Mouse (Mus musculus): Measurements from ENCODE around the gene Itsn1. TPM values are rescaled to one million over a fixed set of nuclear protein-coding genes. Genes with fewer than 3 reads are reported as not detected.

Gene Itsn1
- polyA plus RNA-seq, 1 experiment from 2014 or later, result 79.2 TPM

DNA sequence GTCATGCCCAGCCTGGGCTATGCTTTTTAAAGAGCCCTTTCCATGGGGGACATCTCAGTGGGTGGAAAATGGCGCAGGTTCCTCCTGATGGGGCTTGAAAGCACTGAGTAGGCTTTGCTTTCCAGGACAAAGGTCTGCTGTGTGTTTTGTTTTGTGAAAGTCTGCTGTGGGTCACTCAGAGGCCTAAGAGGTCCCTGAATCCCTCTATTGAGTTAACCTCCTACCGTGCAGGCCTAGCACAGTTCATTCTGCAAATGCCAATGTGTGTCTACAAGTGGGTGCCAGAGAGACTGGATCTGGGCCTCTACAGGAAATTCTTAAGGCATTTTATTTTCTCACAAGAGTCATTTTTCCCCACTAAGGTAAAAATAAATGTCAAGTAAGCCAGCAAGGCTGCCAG is 97.8 kb downstream of the Itsn1 start:
- no peak overlapping the region; the same call in 1 of the 2 replicates for H3K9ac ChIP-seq

DNA sequence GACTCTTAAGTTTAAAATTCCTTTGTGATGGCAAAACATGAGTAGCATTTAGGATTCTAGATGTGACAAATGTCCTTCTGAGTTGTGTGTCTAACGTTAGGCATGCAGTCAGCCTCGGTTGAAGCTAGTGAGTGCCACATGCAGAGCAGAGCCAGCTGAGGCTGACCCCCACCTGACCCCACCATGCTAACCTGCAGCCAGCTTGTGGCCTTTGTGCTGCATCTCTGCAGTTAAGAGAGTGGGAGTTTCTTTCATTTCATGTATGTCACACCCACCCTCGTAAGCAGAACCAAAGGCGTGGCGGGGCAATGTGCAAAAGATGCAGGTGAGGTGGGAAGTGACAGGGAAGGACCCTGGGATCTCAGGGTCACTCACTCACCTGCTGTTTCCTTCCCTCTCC is 98.4 kb downstream of the Itsn1 start:
- 38% methylated on average over 5 of the region's 5 CpGs for WGBS
- Histone ChIP-seq H3K9ac (no peak overlapping the region), H3K9me3 (replicated peaks) (no peaks in the 10 kb centered on the region), H3K4me2 (replicated peaks) (no peak overlapping the region), H3K36me3 (peaks cover 42% of the 10 kb centered on the region), H3K4me3 (no peak overlapping the region), H3K27ac (no peak overlapping the region), H3K4me1 (peaks cover 21% of the 10 kb centered on the region), H3K27me3 (no peaks in the 10 kb centered on the region)
- no peak for ATAC-seq (ENCODE audit: low FRiP score)

More for the DNA sequence above, 97.8 kb downstream of the Itsn1 start:
- 32% methylated on average over 2 of the region's 2 CpGs for WGBS
- Histone ChIP-seq H3K4me1 (peaks cover 21% of the 10 kb centered on the region), H3K27me3 (no peaks in the 10 kb centered on the region), H3K27ac (peak overlapping the region; percentile 19; the same call in 1 of the 2 replicates), H3K9me3 (replicated peaks) (no peaks in the 10 kb centered on the region), H3K4me3 (no peak overlapping the region), H3K4me2 (replicated peaks) (no peak overlapping the region), H3K36me3 (peaks cover 48% of the 10 kb centered on the region)
- ATAC-seq (ENCODE audit: low FRiP score), result no peak

DNA sequence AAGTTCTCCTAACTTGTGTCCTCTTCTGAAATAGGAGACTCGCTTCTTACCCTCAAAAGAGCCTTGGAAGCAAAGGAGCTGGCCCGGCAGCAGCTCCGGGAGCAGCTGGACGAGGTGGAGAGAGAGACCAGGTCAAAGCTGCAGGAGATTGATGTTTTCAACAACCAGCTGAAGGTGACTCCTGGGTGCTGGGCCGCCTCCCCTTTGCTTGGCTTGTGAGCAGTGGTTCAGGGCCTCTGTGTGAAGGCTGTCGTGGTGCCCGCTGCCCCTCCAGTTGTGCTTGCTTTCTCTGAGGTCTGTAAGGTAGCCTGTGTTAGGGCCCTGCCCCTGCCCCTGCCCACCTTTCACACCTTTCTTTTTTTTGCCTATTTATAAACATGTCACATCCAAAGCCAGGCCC is 99.1 kb downstream of the Itsn1 start:
- Histone ChIP-seq H3K4me1 (peaks cover 21% of the 10 kb centered on the region), H3K4me2 (replicated peaks) (no peak overlapping the region), H3K27ac (no peak overlapping the region), H3K9ac (no peak overlapping the region), H3K36me3 (peaks cover 35% of the 10 kb centered on the region), H3K9me3 (replicated peaks) (no peaks in the 10 kb centered on the region), H3K4me3 (no peak overlapping the region), H3K27me3 (no peaks in the 10 kb centered on the region)
- 68% methylated on average over 7 of the region's 7 CpGs for WGBS
- no peak for ATAC-seq (ENCODE audit: low FRiP score)

DNA sequence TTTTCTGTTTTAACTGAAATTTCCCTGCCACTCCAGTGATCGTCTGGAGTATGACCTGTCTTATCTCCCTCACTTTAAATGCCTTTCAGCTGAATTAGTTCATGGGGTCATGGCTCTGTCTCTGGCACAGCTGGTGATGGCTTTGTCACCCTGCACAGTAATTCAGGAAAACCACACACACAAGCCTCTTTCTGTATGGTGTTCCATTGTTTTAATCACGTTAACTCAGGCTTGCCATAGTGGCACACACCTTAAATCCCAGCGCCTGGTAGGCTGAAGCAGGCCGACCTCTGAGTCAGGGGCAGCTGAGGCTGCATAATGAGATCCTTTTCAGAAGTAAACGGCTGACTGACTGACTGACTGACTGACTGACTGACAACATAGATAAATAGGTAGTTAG is 99.5 kb downstream of the Itsn1 start:
- peaks cover 34% of the 10 kb centered on the region for H3K36me3 ChIP-seq
- WGBS, result 57% methylated on average over 5 of the region's 5 CpGs
- ATAC-seq (ENCODE audit: low FRiP score), result no peak
- H3K4me2 ChIP-seq (replicated peaks), result no peak overlapping the region
- no peak overlapping the region for H3K4me3 ChIP-seq
- peaks cover 21% of the 10 kb centered on the region for H3K4me1 ChIP-seq
- H3K27ac ChIP-seq, result peak overlapping the region; percentile 9; the same call in 1 of the 2 replicates
- no peaks in the 10 kb centered on the region for H3K9me3 ChIP-seq (replicated peaks)
- H3K27me3 ChIP-seq, result no peaks in the 10 kb centered on the region
- H3K9ac ChIP-seq, result no peak overlapping the region

DNA sequence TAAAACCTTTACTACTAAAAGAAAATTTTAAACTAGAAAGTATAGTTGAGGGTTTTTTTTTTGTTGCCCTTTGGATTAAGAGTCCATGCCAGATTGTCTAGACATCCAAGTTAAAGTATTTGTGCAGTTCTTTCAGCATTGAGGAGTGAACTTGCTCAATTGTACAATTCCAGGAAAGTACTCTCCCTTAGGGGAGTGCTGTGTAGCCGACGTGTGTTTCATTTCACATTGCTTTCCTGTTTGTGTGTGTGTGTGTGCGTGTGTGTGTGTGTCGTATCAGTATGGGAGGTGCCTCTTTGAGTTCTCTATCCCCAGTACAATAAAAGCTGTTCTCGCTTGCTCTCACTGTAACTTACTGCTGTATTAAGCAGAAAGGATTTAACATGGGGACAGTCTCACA is 100.0 kb downstream of the Itsn1 start:
- H3K4me3 ChIP-seq, result no peak overlapping the region
- 73% methylated on average over 5 of the region's 5 CpGs for WGBS
- no peak overlapping the region for H3K27ac ChIP-seq
- H3K9ac ChIP-seq, result no peak overlapping the region
- peaks cover 21% of the 10 kb centered on the region for H3K4me1 ChIP-seq
- H3K9me3 ChIP-seq (replicated peaks), result no peaks in the 10 kb centered on the region
- ATAC-seq (ENCODE audit: low FRiP score), result no peak
- H3K4me2 ChIP-seq (replicated peaks), result no peak overlapping the region
- no peaks in the 10 kb centered on the region for H3K27me3 ChIP-seq
- peaks cover 34% of the 10 kb centered on the region for H3K36me3 ChIP-seq

DNA sequence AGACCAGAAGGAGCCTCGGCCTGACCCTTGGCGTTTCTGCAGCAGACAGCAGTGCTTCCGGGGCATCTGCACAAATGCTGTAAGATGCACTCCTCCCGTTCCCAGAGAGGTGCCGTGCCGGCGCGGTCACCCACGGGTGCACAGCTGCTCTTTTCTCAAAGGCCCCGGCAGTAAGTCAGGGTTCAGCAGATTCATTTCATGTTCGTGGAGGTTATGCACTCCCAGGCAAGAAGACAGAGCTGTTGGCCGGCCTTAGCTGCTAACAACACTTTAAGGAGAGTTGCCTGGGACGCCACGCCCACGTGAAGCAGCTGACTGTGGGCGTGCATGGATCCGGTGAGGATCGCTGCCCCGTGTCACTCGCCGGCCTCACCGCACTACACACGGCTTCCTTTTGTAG is 101.2 kb downstream of the Itsn1 start:
- Histone ChIP-seq H3K4me3 (no peak overlapping the region), H3K27ac (peak overlapping the region; percentile 24; the same call in 1 of the 2 replicates), H3K4me1 (peaks cover 21% of the 10 kb centered on the region), H3K4me2 (replicated peaks) (0 out of 2 replicates have a peak overlapping the region, but pooled peaks have one; percentile 1), H3K36me3 (peaks cover 34% of the 10 kb centered on the region), H3K9ac (peak overlapping the region; percentile 35), H3K27me3 (no peaks in the 10 kb centered on the region), H3K9me3 (replicated peaks) (no peaks in the 10 kb centered on the region)
- WGBS, result 67% methylated on average over 23 of the region's 23 CpGs
- ATAC-seq (ENCODE audit: low FRiP score), result no peak; the same call in 1 of the 2 replicates

DNA sequence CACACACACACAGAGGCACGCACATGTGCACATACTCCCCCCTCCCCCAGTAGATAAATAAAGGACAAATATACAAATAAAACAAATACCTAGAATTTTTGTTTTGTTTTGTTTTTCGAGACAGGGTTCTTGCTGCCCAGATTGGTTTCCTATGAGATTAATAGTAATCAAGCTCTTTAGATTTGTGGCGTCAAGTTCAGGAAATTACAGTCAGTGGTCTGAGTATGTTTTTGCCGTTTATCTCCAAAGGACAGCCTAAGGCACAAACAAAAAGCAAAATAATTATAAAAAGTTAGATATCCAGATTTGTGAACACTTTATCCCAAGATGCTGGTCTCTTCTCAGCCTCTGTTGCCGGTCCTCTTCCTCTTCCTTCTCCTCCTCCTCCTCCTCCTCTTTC is 104.0 kb downstream of the Itsn1 start:
- 90% methylated on average over 5 of the region's 5 CpGs for WGBS
- peaks cover 35% of the 10 kb centered on the region for H3K4me1 ChIP-seq

DNA sequence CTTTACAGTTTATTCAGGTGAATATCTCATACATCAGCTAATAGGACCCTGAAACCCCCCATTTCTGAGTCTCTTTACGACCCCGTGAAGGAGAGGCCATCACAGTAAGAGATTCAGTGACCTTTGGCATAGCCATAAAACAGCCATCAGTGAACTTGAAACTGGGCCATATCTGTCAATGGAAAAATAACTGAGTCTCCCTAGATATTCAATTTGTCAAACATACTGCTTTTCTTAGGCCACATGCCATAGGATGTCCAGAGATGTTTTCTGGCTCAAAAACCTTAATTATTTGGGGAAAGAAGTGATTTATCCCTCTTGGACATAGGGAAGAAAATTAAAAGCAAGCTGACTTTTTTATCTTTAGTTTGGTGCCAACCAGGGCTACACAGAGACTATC is 104.5 kb downstream of the Itsn1 start:
- Histone ChIP-seq H3K4me1 (peaks cover 35% of the 10 kb centered on the region), H3K4me3 (no peak overlapping the region), H3K36me3 (peaks cover 23% of the 10 kb centered on the region), H3K9ac (no peak overlapping the region), H3K27ac (no peak overlapping the region), H3K4me2 (replicated peaks) (no peak overlapping the region), H3K27me3 (no peaks in the 10 kb centered on the region), H3K9me3 (replicated peaks) (no peaks in the 10 kb centered on the region)
- WGBS, result 83% methylated on average over 2 of the region's 2 CpGs
- no peak for ATAC-seq (ENCODE audit: low FRiP score)

More for the DNA sequence above, 104.0 kb downstream of the Itsn1 start:
- H3K4me3 ChIP-seq, result no peak overlapping the region
- no peaks in the 10 kb centered on the region for H3K9me3 ChIP-seq (replicated peaks)
- no peak for ATAC-seq (ENCODE audit: low FRiP score)
- no peak overlapping the region for H3K9ac ChIP-seq
- H3K36me3 ChIP-seq, result peaks cover 27% of the 10 kb centered on the region
- H3K27ac ChIP-seq, result no peak overlapping the region
- no peak overlapping the region for H3K4me2 ChIP-seq (replicated peaks)
- H3K27me3 ChIP-seq, result no peaks in the 10 kb centered on the region

DNA sequence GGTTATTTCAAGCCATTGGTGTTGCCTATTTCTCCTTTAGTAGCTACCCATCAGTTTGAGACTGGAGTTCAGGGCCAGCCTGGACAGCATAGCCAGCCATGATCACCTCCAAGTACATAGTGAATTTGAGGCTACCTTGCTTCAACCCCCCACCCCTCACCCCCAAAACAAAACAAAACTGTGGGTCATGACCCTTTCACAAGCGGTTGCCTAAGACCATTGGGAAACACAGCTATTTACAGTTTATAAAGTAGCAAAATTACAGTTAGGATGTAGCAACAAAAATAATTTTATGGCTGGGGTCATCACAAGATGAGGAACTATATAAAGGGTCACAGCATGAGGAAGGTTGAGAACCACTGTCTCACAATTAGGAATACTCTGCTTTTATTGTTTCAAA is 104.9 kb downstream of the Itsn1 start:
- Histone ChIP-seq H3K9ac (no peak overlapping the region), H3K36me3 (peaks cover 23% of the 10 kb centered on the region), H3K4me2 (replicated peaks) (no peak overlapping the region), H3K27ac (no peak overlapping the region), H3K4me3 (no peak overlapping the region), H3K9me3 (replicated peaks) (no peaks in the 10 kb centered on the region), H3K27me3 (no peaks in the 10 kb centered on the region), H3K4me1 (peaks cover 35% of the 10 kb centered on the region)
- WGBS, result 88% methylated on average over 1 of the region's 1 CpGs
- ATAC-seq (ENCODE audit: low FRiP score), result no peak

DNA sequence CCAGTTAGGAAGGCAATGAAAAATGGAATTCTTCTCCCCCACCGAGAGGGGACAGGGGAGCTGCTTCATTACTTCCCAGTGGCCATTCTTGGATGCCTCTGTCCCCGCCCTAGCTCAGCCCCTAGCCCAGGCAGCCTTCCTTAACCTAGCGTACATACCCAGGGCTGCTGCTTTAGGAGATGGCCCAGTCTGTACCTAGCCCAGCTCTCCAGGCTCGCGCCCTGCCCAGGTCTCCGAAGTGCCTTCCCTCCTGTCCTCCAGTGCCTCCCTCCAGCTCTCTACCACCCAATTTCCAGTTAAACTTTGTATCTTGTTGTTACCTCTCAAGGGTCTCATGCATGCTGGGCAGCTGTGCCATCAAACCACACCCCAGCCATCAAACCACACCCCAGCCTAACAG is 106.7 kb downstream of the Itsn1 start:
- Histone ChIP-seq H3K4me3 (no peak overlapping the region), H3K9me3 (replicated peaks) (no peaks in the 10 kb centered on the region), H3K27ac (peak overlapping the region; percentile 82), H3K4me1 (peaks cover 28% of the 10 kb centered on the region), H3K4me2 (replicated peaks) (no peak overlapping the region), H3K36me3 (peaks cover 26% of the 10 kb centered on the region), H3K27me3 (no peaks in the 10 kb centered on the region), H3K9ac (no peak overlapping the region)
- ATAC-seq (ENCODE audit: low FRiP score), result 0 out of 2 replicates have a peak, but pooled peaks have one; percentile 44
- 57% methylated on average over 6 of the region's 6 CpGs for WGBS

DNA sequence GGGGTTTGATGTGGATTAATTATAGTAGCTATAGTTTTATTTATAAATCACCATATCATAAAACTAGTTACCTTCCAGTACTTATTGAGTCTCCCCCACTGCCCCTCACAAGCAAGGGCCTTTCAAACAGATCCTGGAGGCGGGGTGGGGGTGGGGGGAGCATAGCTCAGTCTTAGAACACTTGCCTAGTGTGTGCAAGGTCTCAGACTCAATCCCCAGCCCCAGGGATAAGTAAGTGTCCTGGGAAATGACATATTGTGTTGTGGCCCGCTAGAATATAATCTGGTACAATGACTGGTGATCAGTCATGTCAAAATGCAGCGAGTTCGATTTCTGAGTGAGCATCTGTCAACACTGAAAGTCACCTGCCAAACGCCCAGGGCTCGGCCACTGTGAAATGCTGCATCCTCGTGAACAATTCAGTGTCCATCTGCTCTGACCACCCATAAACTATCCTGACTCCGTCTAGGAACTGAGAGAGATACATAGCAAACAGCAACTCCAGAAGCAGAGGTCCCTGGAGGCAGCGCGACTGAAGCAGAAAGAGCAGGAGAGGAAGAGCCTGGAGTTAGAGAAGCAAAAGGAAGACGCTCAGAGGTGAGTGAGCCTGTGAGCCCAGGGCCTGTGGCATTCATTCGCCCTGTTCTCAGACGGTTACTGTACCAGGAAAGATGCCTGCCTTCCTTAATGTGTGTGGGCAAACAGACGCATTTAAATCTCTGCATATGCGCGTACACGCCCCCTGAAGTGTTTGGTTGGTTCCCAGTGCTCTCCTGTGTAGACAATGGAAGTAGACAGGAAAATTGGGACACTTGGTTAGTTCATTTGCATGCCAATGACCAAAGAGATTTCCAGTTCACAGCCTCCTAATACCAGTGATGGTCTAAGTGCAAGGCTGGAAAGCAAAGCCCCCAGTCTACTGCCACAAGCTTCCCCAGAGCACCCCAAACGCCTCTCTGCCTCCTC is 107.8 kb downstream of the Itsn1 start:
- ATAC-seq (ENCODE audit: low FRiP score), result peak; percentile 82
- Histone ChIP-seq H3K4me2 (replicated peaks) (0 out of 2 replicates have a peak overlapping the region, but pooled peaks have one; percentile 3), H3K4me3 (no peak overlapping the region), H3K9ac (0 out of 2 replicates have a peak overlapping the region, but pooled peaks have one; percentile 20), H3K36me3 (peaks cover 31% of the 10 kb centered on the region), H3K27me3 (no peaks in the 10 kb centered on the region), H3K4me1 (peaks cover 28% of the 10 kb centered on the region), H3K9me3 (replicated peaks) (no peaks in the 10 kb centered on the region), H3K27ac (peak overlapping the region; percentile 82)
- 39% methylated on average over 18 of the region's 18 CpGs for WGBS

DNA sequence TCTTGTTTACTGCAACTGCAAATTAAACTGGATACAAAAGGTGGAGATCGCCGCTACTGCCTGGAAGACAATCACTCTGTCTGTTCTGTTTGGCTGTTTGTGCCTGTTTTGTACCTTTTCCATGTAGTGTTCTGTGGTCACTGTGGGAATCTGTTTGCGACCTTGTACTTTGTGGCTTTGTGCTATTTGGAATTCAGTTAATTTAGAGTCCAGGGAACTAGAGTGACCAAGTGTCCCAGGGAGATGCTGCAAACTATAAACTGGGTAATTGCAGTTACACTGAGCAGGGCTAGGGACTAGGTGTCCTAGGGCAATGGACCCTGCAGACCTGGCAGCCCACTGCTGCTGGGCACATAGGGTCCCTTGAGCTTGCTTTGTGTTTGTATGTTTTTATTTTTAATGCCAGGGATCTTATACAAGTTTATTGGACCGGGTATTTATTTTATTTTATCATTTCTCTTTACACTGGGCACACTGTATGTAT is 108.5 kb downstream of the Itsn1 start:
- 53% methylated on average over 4 of the region's 4 CpGs for WGBS
- Histone ChIP-seq H3K4me3 (no peak overlapping the region), H3K36me3 (peaks cover 33% of the 10 kb centered on the region), H3K27me3 (no peaks in the 10 kb centered on the region), H3K27ac (peak overlapping the region; percentile 82), H3K9ac (no peak overlapping the region), H3K9me3 (replicated peaks) (no peaks in the 10 kb centered on the region), H3K4me2 (replicated peaks) (0 out of 2 replicates have a peak overlapping the region, but pooled peaks have one; percentile 3), H3K4me1 (peaks cover 28% of the 10 kb centered on the region)
- peak; percentile 46; the same call in 1 of the 2 replicates for ATAC-seq (ENCODE audit: low FRiP score)

Measured in hindbrain, embryonic 12.5 days (tissue).